Mouse (Mus musculus) cerebellum, adult 2 months (tissue): ENCODE measurements around the gene Epha4. TPM values are rescaled to one million over a fixed set of nuclear protein-coding genes. Genes with fewer than 3 reads are reported as not detected.

ENCODE experiments used
- DNase-seq, 2 experiments: peaks; one replicate each; pipeline ENCODE4 v3.0.0; 2021
- H3K27ac ChIP-seq: fragments of 200-500 bp; 2 replicates; pipeline ENCODE4 v1.5.1; 2012; ENCODE audit warnings: low read length, control low read depth, inconsistent platforms; ENCODE audit not compliant: insufficient read depth
- H3K27me3 ChIP-seq: fragments of 200-500 bp; 2 replicates; pipeline ENCODE4 v1.6.1; 2012; ENCODE audit warnings: inconsistent platforms, mild to moderate bottlenecking, low read length, moderate library complexity; ENCODE audit not compliant: control insufficient read depth, insufficient read depth
- H3K4me1 ChIP-seq: fragments of 200-500 bp; 2 replicates; pipeline ENCODE4 v1.6.1; 2011; ENCODE audit warnings: low read length; ENCODE audit not compliant: control insufficient read depth, insufficient read depth
- H3K4me3 ChIP-seq: fragments of 200-500 bp; replicated peaks from 2 replicates; pipeline ENCODE3; 2011; ENCODE audit warnings: mild to moderate bottlenecking, low read depth, low read length, control low read depth; ENCODE audit not compliant: insufficient read depth
- CTCF ChIP-seq: fragments of 200-500 bp; IDR thresholded peaks from 2 replicates; pipeline ENCODE4 v1.5.1; 2011; ENCODE audit warnings: low read depth, mild to moderate bottlenecking, control low read depth, low read length, moderate library complexity, borderline replicate concordance; ENCODE audit not compliant: insufficient read depth
- POLR2A ChIP-seq: fragments of 200-500 bp; IDR thresholded peaks from 2 replicates; pipeline ENCODE4 v1.6.1; 2011; ENCODE audit warnings: low read length, control low read depth, borderline replicate concordance; ENCODE audit not compliant: insufficient read depth
- WGBS: fragments of 180-500 bp; shearing (Covaris S2); methylation state at CpG from one replicate; pipeline ENCODE4 v1.1.7; 2018; 5-methylcytosine and 5-hydroxymethylcytosine counted together
- polyA plus RNA-seq: library from polyadenylated mRNA; depleted of rRNA; stranded (reverse); fragments of >200 nt; gene quantifications from 2 replicates; pipeline ENCODE4 v1.2.3, GENCODE M21; 2012

Gene Epha4
- polyA plus RNA-seq, 1 experiment, result 12.5 TPM

GRCm38 (mm10) chr1:77402942-77403341 is 111.9 kb downstream of the Epha4 start:
- WGBS, result 40% methylated on average over 4 of the region's 4 CpGs
- no peak overlapping the region for H3K27ac ChIP-seq

GRCm38 (mm10) chr1:77401465-77401864 is 113.4 kb downstream of the Epha4 start:
- Histone ChIP-seq H3K27me3 (no peaks in the 10 kb centered on the region), H3K27ac (no peak overlapping the region), H3K4me3 (no peak overlapping the region), H3K4me1 (no peaks in the 10 kb centered on the region)
- DNase-seq, result no peak
- 86% methylated on average over 1 of the region's 1 CpGs for WGBS
- TF ChIP-seq CTCF (no peak), POLR2A (no peak)

More at GRCm38 (mm10) chr1:77402942-77403341, 111.9 kb downstream of the Epha4 start:
- H3K4me1 ChIP-seq, result no peaks in the 10 kb centered on the region
- DNase-seq, result no peak
- no peaks in the 10 kb centered on the region for H3K27me3 ChIP-seq
- no peak for TF ChIP-seq POLR2A
- TF ChIP-seq CTCF, result no peak
- H3K4me3 ChIP-seq, result no peak overlapping the region

DNA sequence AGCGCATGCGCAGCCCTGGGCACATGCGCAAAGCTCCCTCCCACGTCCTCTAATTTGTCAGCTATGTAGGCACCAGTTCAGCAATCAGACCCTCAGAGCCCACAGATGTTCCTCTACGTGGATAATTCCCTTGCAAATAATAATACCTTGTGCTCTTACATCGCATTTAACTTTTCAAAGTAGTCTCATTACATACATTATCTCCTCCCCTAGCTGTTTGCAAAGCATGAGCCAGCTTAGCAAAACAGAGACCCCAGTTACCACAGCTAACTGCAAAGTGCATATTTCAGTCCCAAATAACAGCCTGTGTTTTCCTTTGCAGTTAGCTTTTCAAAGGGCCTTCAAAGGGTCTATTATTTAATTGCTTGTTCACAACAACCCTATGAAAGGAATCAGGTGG is 123.3 kb downstream of the Epha4 start:
- Histone ChIP-seq H3K27me3 (no peaks in the 10 kb centered on the region; the same call in 1 of the 2 replicates), H3K4me3 (no peak overlapping the region), H3K27ac (no peak overlapping the region), H3K4me1 (no peaks in the 10 kb centered on the region)
- no peak for DNase-seq
- 91% methylated on average over 6 of the region's 6 CpGs for WGBS
- TF ChIP-seq CTCF, result no peak
- no peak for TF ChIP-seq POLR2A

GRCm38 (mm10) chr1:77389069-77389468 is 125.8 kb downstream of the Epha4 start:
- TF ChIP-seq CTCF, result no peak
- no peak for TF ChIP-seq POLR2A
- no peak for DNase-seq
- Histone ChIP-seq H3K4me1 (no peaks in the 10 kb centered on the region), H3K4me3 (no peak overlapping the region), H3K27me3 (no peaks in the 10 kb centered on the region; the same call in 1 of the 2 replicates), H3K27ac (no peak overlapping the region)
- WGBS, result 94% methylated on average over 2 of the region's 2 CpGs

DNA sequence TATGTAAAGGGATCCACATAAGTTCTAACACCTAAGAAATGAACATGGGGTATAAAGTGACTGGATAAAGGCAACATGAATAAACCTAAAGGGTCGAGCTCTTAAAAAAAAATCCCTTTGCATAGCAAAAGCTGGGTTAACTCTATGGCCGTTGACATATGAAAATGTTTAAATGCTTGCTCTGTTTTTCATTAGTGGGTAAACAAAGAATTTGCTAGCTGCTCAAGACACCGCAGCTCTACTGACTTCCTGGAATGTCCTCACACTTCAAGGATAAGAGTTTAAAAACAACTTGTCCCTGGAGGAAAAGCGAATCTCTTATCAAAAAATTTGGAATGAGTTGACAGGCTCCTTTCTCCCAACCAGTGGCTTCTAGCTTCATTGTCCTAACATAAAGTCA is 126.3 kb downstream of the Epha4 start:
- DNase-seq, result no peak
- TF ChIP-seq CTCF (no peak), POLR2A (no peak)
- H3K27me3 ChIP-seq, result no peaks in the 10 kb centered on the region; the same call in 1 of the 2 replicates
- no peaks in the 10 kb centered on the region for H3K4me1 ChIP-seq
- no peak overlapping the region for H3K4me3 ChIP-seq
- no peak overlapping the region for H3K27ac ChIP-seq
- WGBS, result 91% methylated on average over 4 of the region's 4 CpGs

DNA sequence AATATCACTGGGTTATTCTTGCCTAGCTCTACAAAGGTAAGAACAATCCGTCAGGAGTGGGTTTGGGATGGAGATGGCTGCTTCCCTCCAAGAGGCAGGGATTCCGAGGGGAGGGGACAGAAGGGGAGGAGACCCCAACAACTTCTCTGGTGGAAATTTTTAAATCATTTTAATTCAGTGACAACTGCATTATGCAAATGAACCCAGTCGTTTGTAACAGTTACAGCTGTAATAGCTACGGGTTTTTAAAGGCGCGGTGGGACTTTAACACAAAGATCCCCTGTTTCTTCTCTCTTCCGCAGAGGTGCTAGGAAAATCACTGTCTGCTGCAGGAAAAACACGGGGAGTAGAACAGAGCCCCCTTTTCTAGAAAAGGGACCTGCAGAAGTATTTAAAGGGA is 129.3 kb downstream of the Epha4 start:
- no peak overlapping the region for H3K4me3 ChIP-seq
- 68% methylated on average over 8 of the region's 8 CpGs for WGBS
- no peak for DNase-seq
- TF ChIP-seq CTCF (no peak), POLR2A (no peak)
- no peaks in the 10 kb centered on the region; the same call in 1 of the 2 replicates for H3K27me3 ChIP-seq
- no peaks in the 10 kb centered on the region for H3K4me1 ChIP-seq
- no peak overlapping the region for H3K27ac ChIP-seq

- TF ChIP-seq POLR2A (no peak), CTCF (no peak)
- no peak for DNase-seq
- WGBS, result 33% methylated on average over 11 of the region's 11 CpGs
- Histone ChIP-seq H3K27ac (no peak overlapping the region), H3K27me3 (no peaks in the 10 kb centered on the region; the same call in 1 of the 2 replicates), H3K4me3 (no peak overlapping the region), H3K4me1 (no peaks in the 10 kb centered on the region)
Observed at GRCm38 (mm10) chr1:77383466-77383865, 131.4 kb downstream of the Epha4 start.

GRCm38 (mm10) chr1:77377550-77377980 is 137.3 kb downstream of the Epha4 start:
- Histone ChIP-seq H3K4me1 (no peaks in the 10 kb centered on the region), H3K4me3 (no peak overlapping the region), H3K27me3 (no peaks in the 10 kb centered on the region), H3K27ac (no peak overlapping the region)
- DNase-seq, result no peak
- TF ChIP-seq POLR2A (no peak), CTCF (no peak)
- 24% methylated on average over 8 of the region's 8 CpGs for WGBS
